7 mouse cellular contexts compared by ENCODE assay signal in the genomic region with DNA sequence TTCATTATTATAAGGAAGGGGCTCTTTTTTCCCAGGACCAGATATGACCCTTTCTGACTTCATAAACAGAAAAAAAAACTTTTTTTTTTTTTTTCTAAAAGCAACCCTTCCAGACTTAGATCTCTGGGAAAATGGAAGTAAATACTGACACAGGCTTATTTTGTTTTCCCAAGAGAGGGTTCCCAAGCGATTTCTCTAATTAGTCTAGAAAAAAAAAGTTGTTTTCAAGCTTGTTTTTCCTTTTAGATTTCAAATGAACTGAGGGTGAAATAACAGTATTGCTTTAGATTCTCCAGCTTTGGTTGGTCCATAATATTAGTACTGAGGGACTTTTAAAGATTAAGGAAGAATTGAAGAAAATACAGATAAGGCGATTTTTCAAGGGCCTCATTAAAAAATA. TPM values are rescaled to one million over a fixed set of nuclear protein-coding genes. Genes with fewer than 3 reads are reported as not detected.
DNase-seq lines count a peak whose midpoint lies in the region; ATAC-seq and TF ChIP-seq lines count a peak whose summit lies in the region.

No protein-coding gene starts in this region.

- H3K36me3 ChIP-seq in lung, postnatal 0 days (ENCODE audit: insufficient read depth, low read length) = no peaks in the 10 kb centered on the region
- no peaks in the 10 kb centered on the region for H3K36me3 ChIP-seq in forebrain, embryonic 14.5 days (ENCODE audit: control insufficient read depth, insufficient read depth, low read length)
- H3K36me3 ChIP-seq in limb, embryonic 15.5 days = no peaks in the 10 kb centered on the region
- no peaks in the 10 kb centered on the region for H3K36me3 ChIP-seq in stomach, embryonic 16.5 days (ENCODE audit: control insufficient read depth, insufficient read depth, low read length)

- TF ChIP-seq CTCF in lung, postnatal 0 days (IDR thresholded peaks at IDR 0.05) = no peak

- DNase-seq in lung, postnatal 0 days (ENCODE audit: low spot score) = no peak
- DNase-seq in lung, postnatal 36 days = no peak
- peak; percentile 12 for DNase-seq in forebrain, embryonic 14.5 days (ENCODE audit: low spot score)
- DNase-seq in urinary bladder, adult 2 months (ENCODE audit: low spot score) = no peak

- peak overlapping the region; percentile 86; the same call in 1 of the 2 replicates for H3K9ac ChIP-seq in lung, postnatal 0 days (replicated peaks; ENCODE audit: low read depth)
- H3K9ac ChIP-seq in forebrain, embryonic 14.5 days (ENCODE audit: low read length) = peak overlapping the region; percentile 61
- H3K9ac ChIP-seq in limb, embryonic 15.5 days = no peak overlapping the region
- peak overlapping the region; percentile 56; the same call in 1 of the 2 replicates for H3K9ac ChIP-seq in stomach, embryonic 16.5 days (ENCODE audit: low read length)

- WGBS in lung, postnatal 0 days = 25% methylated on average over 2 of the region's 2 CpGs
- 26% methylated on average over 2 of the region's 2 CpGs for WGBS in forebrain, embryonic 14.5 days
- 32% methylated on average over 2 of the region's 2 CpGs for WGBS in limb, embryonic 15.5 days
- 30% methylated on average over 2 of the region's 2 CpGs for WGBS in stomach, embryonic 16.5 days

- no peak for TF ChIP-seq EP300 in lung, postnatal 0 days (IDR thresholded peaks at IDR 0.05)

- H3K27me3 ChIP-seq in lung, postnatal 0 days (replicated peaks; ENCODE audit: insufficient read depth, low read length) = no peaks in the 10 kb centered on the region
- no peaks in the 10 kb centered on the region for H3K27me3 ChIP-seq in forebrain, embryonic 14.5 days (replicated peaks; ENCODE audit: control insufficient read depth, insufficient read depth, low read length)
- no peaks in the 10 kb centered on the region for H3K27me3 ChIP-seq in limb, embryonic 15.5 days
- no peaks in the 10 kb centered on the region for H3K27me3 ChIP-seq in stomach, embryonic 16.5 days (ENCODE audit: control insufficient read depth, insufficient read depth, low read length)

- H3K9me3 ChIP-seq in lung, postnatal 0 days (ENCODE audit: low read length) = no peaks in the 10 kb centered on the region
- no peaks in the 10 kb centered on the region for H3K9me3 ChIP-seq in forebrain, embryonic 14.5 days (replicated peaks; ENCODE audit: control insufficient read depth, low read length)
- H3K9me3 ChIP-seq in limb, embryonic 15.5 days = no peaks in the 10 kb centered on the region
- no peaks in the 10 kb centered on the region for H3K9me3 ChIP-seq in stomach, embryonic 16.5 days (replicated peaks; ENCODE audit: control insufficient read depth, low read length)

- peak overlapping the region; percentile 77 for H3K4me2 ChIP-seq in lung, postnatal 0 days (replicated peaks; ENCODE audit: low read depth, low read length)
- H3K4me2 ChIP-seq in forebrain, embryonic 14.5 days (ENCODE audit: low read length) = peak overlapping the region; percentile 51
- peak overlapping the region; percentile 59 for H3K4me2 ChIP-seq in limb, embryonic 15.5 days
- H3K4me2 ChIP-seq in stomach, embryonic 16.5 days (ENCODE audit: low read depth, low read length) = peak overlapping the region; percentile 62

- no peak for ATAC-seq in lung, postnatal 0 days
- no peak for ATAC-seq in forebrain, embryonic 14.5 days
- no peak for ATAC-seq in limb, embryonic 15.5 days (ENCODE audit: insufficient number of reproducible peaks, low FRiP score, low TSS enrichment, low read depth)
- ATAC-seq in stomach, embryonic 16.5 days (ENCODE audit: insufficient read depth, low FRiP score) = no peak
- no peak for ATAC-seq in monocyte, adult 5-6 weeks (replicated peaks; ENCODE audit: insufficient number of reproducible peaks, low FRiP score, low TSS enrichment, poor library complexity, severe bottlenecking)

- peak overlapping the region; percentile 48; the same call in 1 of the 2 replicates for H3K27ac ChIP-seq in lung, postnatal 0 days (ENCODE audit: low read length)
- peak overlapping the region; percentile 93; the same call in 1 of the 2 replicates for H3K27ac ChIP-seq in forebrain, embryonic 14.5 days (ENCODE audit: low read depth, low read length)
- H3K27ac ChIP-seq in limb, embryonic 15.5 days = 0 out of 2 replicates have a peak overlapping the region, but pooled peaks have one; percentile 57
- H3K27ac ChIP-seq in stomach, embryonic 16.5 days (ENCODE audit: low read length) = peak overlapping the region; percentile 60

- peak overlapping the region; percentile 93 for H3K4me3 ChIP-seq in lung, postnatal 0 days (ENCODE audit: low read depth, low read length)
- H3K4me3 ChIP-seq in forebrain, embryonic 14.5 days (ENCODE audit: low read depth, low read length) = peak overlapping the region; percentile 72
- peak overlapping the region; percentile 87 for H3K4me3 ChIP-seq in limb, embryonic 15.5 days
- H3K4me3 ChIP-seq in stomach, embryonic 16.5 days (replicated peaks; ENCODE audit: low read length) = peak overlapping the region; percentile 90

- H3K4me1 ChIP-seq in lung, postnatal 0 days (ENCODE audit: insufficient read depth, low read depth, low read length) = peaks cover 13% of the 10 kb centered on the region; the same call in 1 of the 2 replicates
- peaks cover 14% of the 10 kb centered on the region for H3K4me1 ChIP-seq in forebrain, embryonic 14.5 days (ENCODE audit: control insufficient read depth, insufficient read depth, low read length)
- H3K4me1 ChIP-seq in limb, embryonic 15.5 days = peaks cover 18% of the 10 kb centered on the region
- peaks cover 11% of the 10 kb centered on the region for H3K4me1 ChIP-seq in stomach, embryonic 16.5 days (ENCODE audit: control insufficient read depth, insufficient read depth, low read length)

RNA-seq across cellular contexts. Expression of gene Tmem94, which starts 0.5 kb away (rescaled TPM):
- polyA plus RNA-seq in lung, postnatal 0 days (2015; fragmentation: Nextera tagmentation; extraction: Ambion mirVana) = 17.0 and 19.4 TPM in 2 replicates
- polyA plus RNA-seq in forebrain, embryonic 14.5 days (2014; fragmentation: Nextera tagmentation; extraction: Ambion mirVana) = 12.4 and 19.6 TPM in 2 replicates
- 23.6 and 28.1 TPM in 2 replicates for polyA plus RNA-seq in limb, embryonic 15.5 days (2015; fragmentation: Nextera tagmentation; extraction: Ambion mirVana)
- polyA plus RNA-seq in stomach, embryonic 16.5 days (2015; fragmentation: Nextera tagmentation; extraction: Ambion mirVana) = 21.4 and 23.1 TPM in 2 replicates
- 10.8 to 33.1 TPM (median 10.9 TPM) in 3 replicates for total RNA-seq in monocyte, adult 5-6 weeks (2017)
- 20.8 and 25.9 TPM in 2 replicates for polyA plus RNA-seq in urinary bladder, adult 2 months (2012; rRNA removed)

RNA-seq across cellular contexts. Expression of gene Caskin2, which starts 48.7 kb away (rescaled TPM):
- polyA plus RNA-seq in lung, postnatal 0 days (2015; fragmentation: Nextera tagmentation; extraction: Ambion mirVana) = 17.5 and 17.9 TPM in 2 replicates
- polyA plus RNA-seq in forebrain, embryonic 14.5 days (2014; fragmentation: Nextera tagmentation; extraction: Ambion mirVana) = 8.0 and 8.9 TPM in 2 replicates
- 16.5 and 17.9 TPM in 2 replicates for polyA plus RNA-seq in limb, embryonic 15.5 days (2015; fragmentation: Nextera tagmentation; extraction: Ambion mirVana)
- polyA plus RNA-seq in stomach, embryonic 16.5 days (2015; fragmentation: Nextera tagmentation; extraction: Ambion mirVana) = 14.9 and 16.8 TPM in 2 replicates
- total RNA-seq in monocyte, adult 5-6 weeks (2017) = 0.19 to 5.1 TPM (median 0.78 TPM) in 3 replicates
- polyA plus RNA-seq in urinary bladder, adult 2 months (2012; rRNA removed) = 20.6 and 25.2 TPM in 2 replicates

RNA-seq across cellular contexts. Expression of gene Tsen54, which starts 49.8 kb away (rescaled TPM):
- 18.2 and 19.9 TPM in 2 replicates for polyA plus RNA-seq in lung, postnatal 0 days (2015; fragmentation: Nextera tagmentation; extraction: Ambion mirVana)
- polyA plus RNA-seq in forebrain, embryonic 14.5 days (2014; fragmentation: Nextera tagmentation; extraction: Ambion mirVana) = 15.2 and 19.1 TPM in 2 replicates
- polyA plus RNA-seq in limb, embryonic 15.5 days (2015; fragmentation: Nextera tagmentation; extraction: Ambion mirVana) = 29.5 and 31.3 TPM in 2 replicates
- 26.4 and 28.1 TPM in 2 replicates for polyA plus RNA-seq in stomach, embryonic 16.5 days (2015; fragmentation: Nextera tagmentation; extraction: Ambion mirVana)
- total RNA-seq in monocyte, adult 5-6 weeks (2017) = 6.3 to 11.7 TPM (median 7.3 TPM) in 3 replicates
- 18.7 and 21.4 TPM in 2 replicates for polyA plus RNA-seq in urinary bladder, adult 2 months (2012; rRNA removed)

RNA-seq across cellular contexts. Expression of gene Grb2, which starts 56.3 kb away (rescaled TPM):
- 62.8 and 75.9 TPM in 2 replicates for polyA plus RNA-seq in lung, postnatal 0 days (2015; fragmentation: Nextera tagmentation; extraction: Ambion mirVana)
- polyA plus RNA-seq in forebrain, embryonic 14.5 days (2014; fragmentation: Nextera tagmentation; extraction: Ambion mirVana) = 108 and 113 TPM in 2 replicates
- polyA plus RNA-seq in limb, embryonic 15.5 days (2015; fragmentation: Nextera tagmentation; extraction: Ambion mirVana) = 87.7 and 93.9 TPM in 2 replicates
- polyA plus RNA-seq in stomach, embryonic 16.5 days (2015; fragmentation: Nextera tagmentation; extraction: Ambion mirVana) = 59.1 and 79.6 TPM in 2 replicates
- total RNA-seq in monocyte, adult 5-6 weeks (2017) = 28.1 to 56.7 TPM (median 47.2 TPM) in 3 replicates
- 57.2 and 62.8 TPM in 2 replicates for polyA plus RNA-seq in urinary bladder, adult 2 months (2012; rRNA removed)

RNA-seq across cellular contexts. Expression of gene Llgl2, which starts 59.2 kb away (rescaled TPM):
- 66.0 and 70.1 TPM in 2 replicates for polyA plus RNA-seq in lung, postnatal 0 days (2015; fragmentation: Nextera tagmentation; extraction: Ambion mirVana)
- 0.70 and 1.3 TPM in 2 replicates for polyA plus RNA-seq in forebrain, embryonic 14.5 days (2014; fragmentation: Nextera tagmentation; extraction: Ambion mirVana)
- polyA plus RNA-seq in limb, embryonic 15.5 days (2015; fragmentation: Nextera tagmentation; extraction: Ambion mirVana) = 22.4 and 23.1 TPM in 2 replicates
- 65.6 and 75.3 TPM in 2 replicates for polyA plus RNA-seq in stomach, embryonic 16.5 days (2015; fragmentation: Nextera tagmentation; extraction: Ambion mirVana)
- 10.4 to 25.9 TPM (median 10.7 TPM) in 3 replicates for total RNA-seq in monocyte, adult 5-6 weeks (2017)
- 42.4 and 54.0 TPM in 2 replicates for polyA plus RNA-seq in urinary bladder, adult 2 months (2012; rRNA removed)
